Mouse (Mus musculus) heart, embryonic 12.5 days (tissue): Measurements from ENCODE around the gene Thegl. TPM values are rescaled to one million over a fixed set of nuclear protein-coding genes. Genes with fewer than 3 reads are reported as not detected.

Experiments used
- ATAC-seq: fragments of 200-750 bp; cut with Nextera tagmentation; 2 replicates; pipeline ENCODE4 v1.8.0; 2017; ENCODE audit warnings: moderate TSS enrichment, moderate library complexity; ENCODE audit not compliant: insufficient number of reproducible peaks, low FRiP score
- H3K27ac ChIP-seq: fragments of 300-500 bp; sonication (generic); 2 replicates; pipeline ENCODE4 v1.5.1; 2016; ENCODE audit warnings: mild to moderate bottlenecking, moderate library complexity; ENCODE audit not compliant: poor library complexity, severe bottlenecking
- H3K27me3 ChIP-seq: fragments of 300-500 bp; sonication (generic); replicated peaks from 2 replicates; pipeline ENCODE4 v1.6.1; 2016; ENCODE audit warnings: mild to moderate bottlenecking, moderate library complexity
- H3K36me3 ChIP-seq: fragments of 300-500 bp; sonication (generic); 2 replicates; pipeline ENCODE4 v1.6.1; 2016; ENCODE audit warnings: mild to moderate bottlenecking, moderate library complexity
- H3K4me1 ChIP-seq: fragments of 300-500 bp; sonication (generic); replicated peaks from 2 replicates; pipeline ENCODE4 v1.6.1; 2016; ENCODE audit warnings: mild to moderate bottlenecking
- H3K4me2 ChIP-seq: fragments of 300-500 bp; sonication (generic); 2 replicates; pipeline ENCODE4 v1.6.1; 2016; ENCODE audit warnings: mild to moderate bottlenecking, moderate library complexity
- H3K4me3 ChIP-seq: fragments of 300-500 bp; sonication (generic); 2 replicates; pipeline ENCODE4 v1.5.1; 2016; ENCODE audit warnings: mild to moderate bottlenecking
- H3K9ac ChIP-seq: fragments of 300-500 bp; sonication (generic); 2 replicates; pipeline ENCODE4 v1.6.1; 2016; ENCODE audit warnings: mild to moderate bottlenecking, moderate library complexity
- H3K9me3 ChIP-seq: fragments of 300-500 bp; sonication (generic); replicated peaks from 2 replicates; pipeline ENCODE4 v1.6.1; 2016; ENCODE audit warnings: mild to moderate bottlenecking, moderate library complexity
- WGBS: fragments of 180-500 bp; shearing (Covaris S2); methylation state at CpG from one replicate; pipeline ENCODE4 v1.1.7; 2016; 5-methylcytosine and 5-hydroxymethylcytosine counted together
- polyA plus RNA-seq: library from polyadenylated mRNA; unstranded; fragments of >200 nt; fragmentation: Nextera tagmentation; extraction: Ambion mirVana; gene quantifications from 2 replicates; pipeline ENCODE4 v1.2.1, GENCODE M21; 2016

Thegl gene
- polyA plus RNA-seq, 1 experiment from 2014 or later = not detected

DNA sequence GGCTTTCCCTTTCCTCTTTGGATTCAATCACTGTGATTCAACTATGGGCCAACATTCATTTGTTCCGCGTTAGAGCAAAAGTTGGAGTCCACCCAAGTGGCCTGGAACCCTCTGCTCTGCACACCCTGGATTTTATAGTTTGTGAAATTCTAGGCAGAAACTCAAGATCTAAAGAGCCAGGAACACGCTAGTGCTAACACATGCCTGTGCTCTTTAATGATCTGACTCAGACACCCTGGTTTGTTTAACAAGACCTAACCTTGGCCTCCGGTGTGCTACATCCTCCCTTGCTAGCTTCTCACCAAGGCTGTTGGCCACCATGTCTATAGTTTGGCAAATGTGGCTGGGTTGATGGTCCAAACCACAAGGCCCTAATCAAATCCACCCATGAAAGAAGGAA lies 64.9 kb downstream of the Thegl start:
- no peak for ATAC-seq
- no peaks in the 10 kb centered on the region for H3K4me1 ChIP-seq
- no peak overlapping the region for H3K9ac ChIP-seq
- no peaks in the 10 kb centered on the region for H3K27me3 ChIP-seq
- 0 out of 2 replicates have a peak, but pooled peaks cover 6% of the 10 kb centered on the region for H3K36me3 ChIP-seq
- WGBS = 92% methylated on average over 4 of the region's 4 CpGs
- H3K4me2 ChIP-seq = no peak overlapping the region
- H3K4me3 ChIP-seq = no peak overlapping the region
- H3K9me3 ChIP-seq = no peaks in the 10 kb centered on the region
- no peak overlapping the region for H3K27ac ChIP-seq

DNA sequence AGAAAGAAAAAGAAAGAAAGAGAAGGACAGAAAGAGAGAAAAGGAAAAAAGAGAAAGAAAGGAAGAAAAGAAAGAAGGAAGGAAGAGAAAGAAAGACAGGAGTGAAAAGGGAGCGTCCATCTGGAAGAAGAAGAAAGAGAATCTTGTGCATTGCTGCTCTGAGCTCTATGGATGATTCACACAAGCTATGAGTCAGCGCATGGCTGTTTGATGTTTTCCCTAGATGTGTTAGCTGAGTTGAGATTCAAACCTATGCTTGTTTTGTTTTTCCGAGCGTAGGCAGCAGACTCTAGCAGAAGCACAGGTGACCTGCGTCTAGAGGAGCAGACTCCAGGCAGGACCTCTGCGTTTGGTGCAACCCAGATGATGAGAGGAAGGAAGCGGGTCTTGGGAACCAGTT lies 66.9 kb downstream of the Thegl start:
- H3K27me3 ChIP-seq = no peaks in the 10 kb centered on the region

DNA sequence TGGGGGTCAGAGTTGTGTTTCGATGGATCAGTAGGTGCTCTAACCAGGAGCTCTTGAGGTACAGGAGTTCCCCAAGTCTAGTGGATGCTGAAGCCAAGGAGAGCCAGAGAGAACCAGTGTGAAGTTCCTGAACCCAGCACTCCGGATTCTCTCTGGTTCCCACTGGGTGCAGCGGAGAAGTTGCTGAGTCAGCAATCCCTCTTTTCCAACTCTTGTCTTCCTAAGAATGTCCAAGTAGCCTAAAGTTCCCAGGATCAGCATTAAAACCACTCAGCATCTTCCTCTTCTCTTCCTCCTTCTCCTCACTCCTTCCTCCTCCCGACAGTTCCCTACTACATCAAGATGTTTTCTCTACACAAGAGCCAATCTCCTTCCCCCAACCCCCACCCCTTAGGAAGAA lies 68.6 kb downstream of the Thegl start:
- no peak overlapping the region for H3K4me2 ChIP-seq
- WGBS = 88% methylated on average over 4 of the region's 4 CpGs
- no peak for ATAC-seq
- peaks cover 37% of the 10 kb centered on the region for H3K36me3 ChIP-seq
- no peak overlapping the region for H3K27ac ChIP-seq
- H3K4me1 ChIP-seq = peaks cover 9% of the 10 kb centered on the region
- no peaks in the 10 kb centered on the region for H3K9me3 ChIP-seq
- H3K4me3 ChIP-seq = no peak overlapping the region
- no peak overlapping the region for H3K9ac ChIP-seq
- H3K27me3 ChIP-seq = 0 out of 2 replicates have a peak, but pooled peaks cover 6% of the 10 kb centered on the region

More for the DNA sequence above, 66.9 kb downstream of the Thegl start:
- Histone ChIP-seq H3K4me2 (no peak overlapping the region), H3K9me3 (no peaks in the 10 kb centered on the region), H3K36me3 (peaks cover 21% of the 10 kb centered on the region), H3K4me1 (no peaks in the 10 kb centered on the region), H3K9ac (no peak overlapping the region), H3K4me3 (no peak overlapping the region), H3K27ac (no peak overlapping the region)
- 66% methylated on average over 7 of the region's 7 CpGs for WGBS
- no peak for ATAC-seq

DNA sequence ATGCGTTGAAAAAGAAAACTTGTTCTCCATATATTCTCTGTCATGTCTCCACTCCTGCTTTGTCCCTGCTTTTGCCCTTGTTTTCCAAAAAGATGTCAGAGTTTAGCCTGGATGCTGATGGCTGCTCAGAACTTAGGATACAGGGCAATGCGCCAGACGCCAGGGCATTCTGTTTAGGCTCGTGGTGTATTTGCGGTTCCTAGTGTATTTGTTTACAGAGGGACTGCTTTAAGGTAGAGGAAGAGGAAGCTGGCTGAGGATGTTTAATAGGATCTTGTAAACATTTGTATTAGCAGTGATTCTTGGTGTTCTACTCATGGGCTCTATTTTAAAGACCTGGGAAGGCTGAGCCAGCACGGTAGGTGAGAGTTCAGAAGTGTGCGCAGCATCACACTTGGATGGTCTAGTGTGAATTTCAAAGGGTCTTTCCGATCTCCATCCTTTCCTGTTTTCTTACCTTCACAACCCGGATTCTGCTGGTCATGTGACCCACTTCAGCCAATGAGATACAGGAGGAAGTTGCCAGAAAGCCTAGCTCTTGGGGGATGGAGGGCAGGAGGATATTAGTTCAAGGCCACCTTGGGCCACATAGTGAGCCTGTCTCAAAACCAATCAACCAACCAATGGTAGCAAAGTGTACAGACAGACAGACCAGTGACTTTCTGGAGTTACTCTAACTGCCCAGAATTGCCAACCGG lies 70.1 kb downstream of the Thegl start:
- H3K36me3 ChIP-seq = peaks cover 40% of the 10 kb centered on the region
- H3K4me1 ChIP-seq = peaks cover 21% of the 10 kb centered on the region
- no peak overlapping the region for H3K9ac ChIP-seq
- 0 out of 2 replicates have a peak, but pooled peaks cover 6% of the 10 kb centered on the region for H3K27me3 ChIP-seq
- H3K4me2 ChIP-seq = no peak overlapping the region
- H3K27ac ChIP-seq = no peak overlapping the region
- no peaks in the 10 kb centered on the region for H3K9me3 ChIP-seq
- H3K4me3 ChIP-seq = no peak overlapping the region
- WGBS = 85% methylated on average over 10 of the region's 10 CpGs
- no peak for ATAC-seq

DNA sequence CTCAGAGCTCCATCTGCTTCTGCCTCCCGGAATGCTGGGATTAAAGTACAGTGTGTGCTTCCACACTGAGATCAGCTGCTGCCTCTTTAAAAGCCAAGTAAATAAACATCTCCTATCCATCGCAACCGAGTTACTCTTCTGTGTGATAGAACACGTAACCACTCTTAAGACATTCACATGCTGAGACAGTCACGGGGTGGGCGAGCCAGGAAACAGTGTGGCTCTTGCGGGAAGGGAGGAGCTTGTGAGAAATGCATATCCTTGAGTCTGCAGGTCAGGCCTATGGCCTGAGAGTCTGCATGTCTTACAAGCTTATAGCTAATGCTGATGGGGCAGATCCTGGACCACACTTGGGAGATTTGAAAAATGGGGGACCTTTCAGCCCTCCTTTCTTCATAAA lies 70.7 kb downstream of the Thegl start:
- Histone ChIP-seq H3K4me2 (no peak overlapping the region), H3K27me3 (0 out of 2 replicates have a peak, but pooled peaks cover 6% of the 10 kb centered on the region), H3K36me3 (peaks cover 40% of the 10 kb centered on the region), H3K27ac (no peak overlapping the region), H3K9ac (no peak overlapping the region), H3K9me3 (no peaks in the 10 kb centered on the region), H3K4me1 (peaks cover 25% of the 10 kb centered on the region), H3K4me3 (no peak overlapping the region)
- 78% methylated on average over 7 of the region's 7 CpGs for WGBS
- ATAC-seq = no peak

DNA sequence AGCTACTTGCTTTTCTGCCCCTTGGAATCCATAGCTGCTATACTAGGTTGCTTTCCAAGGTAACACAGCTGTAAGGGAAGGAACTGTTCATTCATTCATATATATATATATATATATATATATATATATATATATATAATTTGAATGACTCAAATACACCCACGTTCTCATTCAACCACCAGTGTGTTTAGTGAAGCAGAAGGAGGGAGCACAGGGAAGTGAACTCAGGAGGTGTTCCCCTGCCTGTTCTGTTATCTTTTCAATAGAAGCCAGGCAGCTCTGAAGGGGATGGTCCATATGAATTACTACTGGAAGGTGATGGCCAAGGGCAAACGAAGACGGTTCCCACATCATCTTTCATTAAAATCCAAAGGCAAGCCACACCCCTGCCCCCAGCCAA lies 71.3 kb downstream of the Thegl start:
- no peak overlapping the region for H3K9ac ChIP-seq
- ATAC-seq = no peak
- no peak overlapping the region for H3K4me3 ChIP-seq
- no peaks in the 10 kb centered on the region for H3K9me3 ChIP-seq
- H3K36me3 ChIP-seq = peaks cover 43% of the 10 kb centered on the region
- H3K4me1 ChIP-seq = peaks cover 31% of the 10 kb centered on the region
- 71% methylated on average over 3 of the region's 3 CpGs for WGBS
- H3K4me2 ChIP-seq = no peak overlapping the region
- no peak overlapping the region for H3K27ac ChIP-seq
- H3K27me3 ChIP-seq = 0 out of 2 replicates have a peak, but pooled peaks cover 6% of the 10 kb centered on the region

DNA sequence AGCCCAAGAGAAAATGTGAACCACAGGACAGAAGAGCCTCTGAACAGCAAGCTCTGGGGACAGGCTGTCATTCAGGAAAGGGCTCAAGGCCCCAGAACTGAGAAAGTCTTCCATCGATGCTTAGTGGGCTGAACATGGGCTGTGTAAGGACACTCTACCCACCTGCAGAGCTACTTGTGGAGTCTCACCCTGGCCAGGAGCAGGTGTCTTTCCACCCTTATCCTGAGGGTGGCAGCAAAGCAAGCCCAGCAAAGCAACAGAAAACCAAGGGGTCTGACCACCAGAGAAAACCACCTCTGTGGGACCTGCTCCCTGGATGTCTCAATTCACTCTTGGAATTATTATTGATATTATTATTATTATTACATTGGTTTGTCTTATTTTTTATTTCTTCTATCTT lies 73.5 kb downstream of the Thegl start:
- no peak overlapping the region for H3K4me2 ChIP-seq
- H3K27ac ChIP-seq = no peak overlapping the region
- WGBS = 48% methylated on average over 1 of the region's 1 CpGs
- peak; percentile 38; the same call in 1 of the 2 replicates for ATAC-seq
- peaks cover 43% of the 10 kb centered on the region for H3K36me3 ChIP-seq
- H3K9ac ChIP-seq = peak overlapping the region; percentile 15; the same call in 1 of the 2 replicates
- 0 out of 2 replicates have a peak, but pooled peaks cover 6% of the 10 kb centered on the region for H3K27me3 ChIP-seq
- H3K4me1 ChIP-seq = peaks cover 47% of the 10 kb centered on the region
- no peak overlapping the region for H3K4me3 ChIP-seq
- no peaks in the 10 kb centered on the region for H3K9me3 ChIP-seq

DNA sequence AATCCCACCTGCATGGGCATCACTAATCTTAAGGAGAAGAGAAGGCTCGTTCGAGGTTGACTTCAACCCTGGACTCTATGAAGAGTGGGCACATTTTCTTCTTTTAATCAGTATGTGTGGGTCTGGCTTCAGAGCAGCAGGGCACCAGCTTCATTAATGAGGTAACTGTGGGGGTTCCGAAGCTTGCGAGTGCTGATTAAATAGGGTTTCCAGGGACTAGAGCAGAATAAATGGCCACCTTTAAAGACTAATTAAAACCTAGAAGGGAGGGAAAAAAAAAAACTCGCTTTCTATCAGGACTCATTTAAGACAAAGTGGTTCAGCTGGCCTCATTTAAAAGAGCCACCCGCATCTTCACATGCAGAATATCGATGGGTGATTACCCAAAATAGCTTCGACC lies 74.1 kb downstream of the Thegl start:
- no peak for ATAC-seq
- H3K4me2 ChIP-seq = no peak overlapping the region
- H3K4me3 ChIP-seq = no peak overlapping the region
- H3K9ac ChIP-seq = no peak overlapping the region
- WGBS = 78% methylated on average over 8 of the region's 8 CpGs
- peaks cover 43% of the 10 kb centered on the region for H3K36me3 ChIP-seq
- H3K9me3 ChIP-seq = no peaks in the 10 kb centered on the region
- 0 out of 2 replicates have a peak, but pooled peaks cover 6% of the 10 kb centered on the region for H3K27me3 ChIP-seq
- H3K4me1 ChIP-seq = peaks cover 47% of the 10 kb centered on the region
- no peak overlapping the region for H3K27ac ChIP-seq

DNA sequence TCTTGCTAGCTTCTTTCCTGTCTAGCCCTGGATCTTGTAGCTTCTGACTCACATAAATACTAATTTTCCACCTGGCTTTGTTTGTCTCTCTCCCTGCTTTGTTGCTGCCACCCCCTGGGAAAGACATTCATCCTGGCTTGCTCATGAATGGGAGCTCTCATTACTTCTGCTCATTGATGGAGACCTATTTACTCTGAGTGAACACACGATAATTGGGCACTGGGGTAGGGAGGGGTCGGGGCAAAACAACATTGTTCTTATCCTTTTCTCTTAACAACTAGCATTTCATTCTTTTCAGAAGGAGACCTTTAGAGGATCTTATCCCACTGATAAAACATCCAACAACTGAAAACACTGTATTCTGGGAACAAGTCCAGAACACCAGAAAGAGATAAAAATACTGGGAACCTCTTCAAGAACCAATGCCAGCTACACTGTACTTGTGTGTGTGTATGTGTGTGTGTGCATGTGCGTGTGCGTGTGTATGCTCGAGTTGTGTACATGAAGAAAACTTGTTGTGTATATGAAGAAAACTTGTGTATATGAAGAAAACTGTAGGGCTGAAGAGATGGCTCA lies 74.8 kb downstream of the Thegl start:
- Histone ChIP-seq H3K4me3 (no peak overlapping the region), H3K36me3 (peaks cover 39% of the 10 kb centered on the region), H3K4me2 (no peak overlapping the region), H3K9me3 (no peaks in the 10 kb centered on the region), H3K27ac (0 out of 2 replicates have a peak overlapping the region, but pooled peaks have one; percentile 21), H3K9ac (no peak overlapping the region), H3K4me1 (peaks cover 52% of the 10 kb centered on the region), H3K27me3 (0 out of 2 replicates have a peak, but pooled peaks cover 6% of the 10 kb centered on the region)
- no peak for ATAC-seq
- WGBS = 48% methylated on average over 5 of the region's 5 CpGs

DNA sequence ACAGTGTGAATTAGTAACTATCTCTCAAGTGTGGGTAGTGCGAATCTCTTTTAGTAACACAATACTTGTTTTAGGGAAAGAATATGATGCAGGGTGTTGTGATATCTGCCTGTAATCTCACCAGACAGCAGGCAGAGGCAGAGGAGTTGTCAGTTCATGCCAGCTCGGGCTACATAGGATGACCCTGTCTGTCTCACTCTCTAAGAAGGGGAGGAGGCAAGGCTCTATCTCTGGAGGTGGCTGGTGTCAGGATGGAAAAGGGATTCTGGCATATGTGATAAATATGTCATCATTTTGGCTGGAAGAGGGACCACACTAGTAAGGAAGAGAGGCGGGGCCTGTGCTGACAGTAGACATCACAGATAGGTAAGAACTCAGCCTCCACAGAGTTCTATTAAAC lies 76.1 kb downstream of the Thegl start:
- Histone ChIP-seq H3K4me2 (no peak overlapping the region), H3K9ac (no peak overlapping the region), H3K27me3 (0 out of 2 replicates have a peak, but pooled peaks cover 6% of the 10 kb centered on the region), H3K9me3 (no peaks in the 10 kb centered on the region), H3K36me3 (peaks cover 28% of the 10 kb centered on the region), H3K27ac (no peak overlapping the region; the same call in 1 of the 2 replicates), H3K4me3 (no peak overlapping the region), H3K4me1 (peaks cover 62% of the 10 kb centered on the region)
- ATAC-seq = no peak
- WGBS = 43% methylated on average over 3 of the region's 3 CpGs

DNA sequence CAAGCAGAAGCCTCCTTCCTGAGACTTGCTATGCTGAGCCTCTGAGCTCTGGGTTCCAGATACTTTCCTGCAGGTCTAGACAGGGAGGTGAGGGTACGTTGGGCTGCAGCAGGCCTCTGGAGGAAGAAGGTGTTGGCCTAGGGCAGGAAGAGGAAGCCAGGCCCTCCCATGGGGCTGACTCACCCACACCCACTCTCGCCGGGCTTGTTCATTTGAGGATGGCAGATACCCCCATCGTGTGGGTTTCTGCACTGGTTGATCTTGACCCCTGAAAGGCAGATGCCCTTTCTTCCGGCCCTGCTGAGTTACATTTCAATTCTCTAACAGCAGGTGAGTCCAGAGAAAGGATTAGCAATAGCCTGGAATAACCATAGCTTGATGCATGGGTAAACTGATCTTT lies 76.7 kb downstream of the Thegl start:
- peak overlapping the region; percentile 4; the same call in 1 of the 2 replicates for H3K27ac ChIP-seq
- peaks cover 68% of the 10 kb centered on the region for H3K4me1 ChIP-seq
- 0 out of 2 replicates have a peak overlapping the region, but pooled peaks have one; percentile 5 for H3K4me3 ChIP-seq
- ATAC-seq = no peak
- 57% methylated on average over 5 of the region's 5 CpGs for WGBS
- H3K36me3 ChIP-seq = peaks cover 24% of the 10 kb centered on the region
- H3K9me3 ChIP-seq = no peaks in the 10 kb centered on the region
- H3K9ac ChIP-seq = peak overlapping the region; percentile 12; the same call in 1 of the 2 replicates
- H3K4me2 ChIP-seq = peak overlapping the region; percentile 35
- H3K27me3 ChIP-seq = 0 out of 2 replicates have a peak, but pooled peaks cover 6% of the 10 kb centered on the region
